26 mouse cellular contexts compared by ENCODE assay signal in the genomic region with DNA sequence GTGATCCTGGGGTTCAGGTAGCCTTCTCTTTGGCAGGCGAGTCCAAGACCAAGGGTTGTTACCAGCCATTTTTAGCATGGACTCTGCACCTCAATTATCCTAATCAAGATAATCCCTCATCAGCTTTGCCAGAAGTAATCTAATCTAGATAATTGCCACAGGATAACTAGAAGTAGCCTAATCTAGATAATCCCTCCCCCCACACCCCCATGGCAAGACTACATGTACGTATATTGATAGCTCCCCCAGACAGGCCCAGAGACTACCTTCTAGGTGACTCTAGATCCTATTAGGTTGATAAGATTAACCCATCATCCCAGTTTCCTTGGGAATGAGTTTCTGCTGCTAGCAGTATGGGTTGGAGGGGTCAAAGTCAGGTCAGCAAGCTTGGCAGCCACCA.
"Had no signal": no experiment of that assay in that cellular context is flagged by ENCODE, and none has a peak within 500 bp of the region (broad histone marks: within the 10 kb centered on the region; RNA-seq: fewer than 3 reads in every experiment).

No protein-coding gene starts in this region.

- H3K4me1 ChIP-seq: heart, embryonic 12.5 days; hindbrain, embryonic 10.5 days; hindbrain, embryonic 12.5 days; intestine, embryonic 15.5 days; limb, embryonic 13.5 days; limb, embryonic 15.5 days had no signal

- H3K27ac ChIP-seq: gastrocnemius, adult 2 months; heart, adult 2 months; hindbrain, embryonic 10.5 days; hindbrain, embryonic 12.5 days; hindbrain, embryonic 14.5 days; intestine, embryonic 15.5 days; kidney, postnatal 0 days; limb, embryonic 13.5 days; limb, embryonic 15.5 days; liver, embryonic 13.5 days had no signal

- H3K4me3 ChIP-seq: gastrocnemius, adult 2 months; heart, adult 2 months; heart, embryonic 12.5 days; hindbrain, embryonic 10.5 days; hindbrain, embryonic 12.5 days; intestine, embryonic 15.5 days; limb, embryonic 13.5 days; limb, embryonic 15.5 days; liver, embryonic 13.5 days had no signal

- H3K27me3 ChIP-seq: heart, embryonic 12.5 days; hindbrain, embryonic 12.5 days; intestine, embryonic 15.5 days; limb, embryonic 13.5 days; limb, embryonic 15.5 days; liver, embryonic 13.5 days had no signal

- H3K9ac ChIP-seq: heart, embryonic 12.5 days; hindbrain, embryonic 12.5 days; hindbrain, embryonic 14.5 days; intestine, embryonic 15.5 days; limb, embryonic 13.5 days; limb, embryonic 15.5 days; liver, embryonic 13.5 days had no signal

- H3K4me2 ChIP-seq: heart, embryonic 12.5 days; hindbrain, embryonic 12.5 days; hindbrain, embryonic 14.5 days; intestine, embryonic 15.5 days; limb, embryonic 13.5 days; limb, embryonic 15.5 days; liver, embryonic 11.5 days; liver, embryonic 13.5 days had no signal

- DNase-seq: gastrocnemius, adult 2 months; gastrocnemius, postnatal 10 days; gastrocnemius, postnatal 25 days; heart, adult 2 months; heart, postnatal 10 days; heart, postnatal 4 days; kidney, adult 18-20 months; kidney, adult 8-10 months; kidney, postnatal 14 days; kidney, postnatal 36 days; layer of hippocampus, adult 9-11 months; layer of hippocampus, postnatal 36 days; left cerebral cortex, postnatal 4 days; liver, embryonic 13.5 days had no signal

- H3K9me3 ChIP-seq: heart, embryonic 12.5 days; hindbrain, embryonic 10.5 days; hindbrain, embryonic 12.5 days; intestine, embryonic 15.5 days; limb, embryonic 13.5 days; limb, embryonic 15.5 days; liver, embryonic 13.5 days had no signal

- ATAC-seq: hindbrain, embryonic 16.5 days; inflammation-experienced regulatory T-cells, adult 6 months; intestine, embryonic 15.5 days; intestine, postnatal 0 days had no signal
